Mouse (Mus musculus) kidney, postnatal 0 days (tissue): ENCODE results near the gene Dmrt1. TPM values are rescaled to one million over a fixed set of nuclear protein-coding genes. Genes with fewer than 3 reads are reported as not detected.

Source experiments
- ATAC-seq: fragments of 200-750 bp; cut with Nextera tagmentation; replicated peaks from 2 replicates; pipeline ENCODE4 v1.8.0; 2017; ENCODE audit warnings: low read depth, moderate number of reproducible peaks, moderate TSS enrichment, moderate library complexity; ENCODE audit not compliant: low FRiP score
- DNase-seq: peaks from one replicate; pipeline ENCODE4 v3.0.0-alpha.2; 2016; ENCODE audit warnings: low spot score
- H3K27ac ChIP-seq: fragments of 300-500 bp; sonication (generic); 2 replicates; pipeline ENCODE4 v1.5.1; 2014; ENCODE audit warnings: mild to moderate bottlenecking
- H3K27me3 ChIP-seq: fragments of 300-500 bp; sonication (generic); 2 replicates; pipeline ENCODE4 v1.6.1; 2014; ENCODE audit warnings: low read length, mixed read lengths; ENCODE audit not compliant: insufficient read depth
- H3K36me3 ChIP-seq: fragments of 300-500 bp; sonication (generic); 2 replicates; pipeline ENCODE4 v1.6.1; 2014; ENCODE audit warnings: low read length, mixed read lengths; ENCODE audit not compliant: insufficient read depth
- H3K4me1 ChIP-seq: fragments of 300-500 bp; sonication (generic); replicated peaks from 2 replicates; pipeline ENCODE4 v1.6.1; 2014; ENCODE audit warnings: antibody characterized with exemption, low read length, mixed read lengths; ENCODE audit not compliant: insufficient read depth
- H3K4me2 ChIP-seq: fragments of 300-500 bp; sonication (generic); 2 replicates; pipeline ENCODE4 v1.6.1; 2014; ENCODE audit warnings: mild to moderate bottlenecking, low read length, moderate library complexity, mixed read lengths
- H3K4me3 ChIP-seq: fragments of 300-500 bp; sonication (generic); replicated peaks from 2 replicates; pipeline ENCODE4 v1.5.1; 2014; ENCODE audit warnings: low read depth, low read length
- H3K9ac ChIP-seq: fragments of 300-500 bp; sonication (generic); 2 replicates; pipeline ENCODE4 v1.6.1; 2014; ENCODE audit warnings: low read depth, low read length
- H3K9me3 ChIP-seq: fragments of 300-500 bp; sonication (generic); replicated peaks from 2 replicates; pipeline ENCODE4 v1.6.1; 2016; ENCODE audit warnings: low read length, inconsistent platforms, mixed read lengths
- CTCF ChIP-seq: IDR thresholded peaks from 2 replicates; pipeline ENCODE4 v1.5.1; 2016; ENCODE audit warnings: antibody characterized with exemption, low read depth, mild to moderate bottlenecking, moderate library complexity
- WGBS: fragments of 180-500 bp; shearing (Covaris S2); extraction: QIAGEN DNeasy Blood & Tissue Kit; methylation state at CpG from one replicate; pipeline ENCODE4 v1.1.7; 2014; 5-methylcytosine and 5-hydroxymethylcytosine counted together
- polyA plus RNA-seq: library from polyadenylated mRNA; unstranded; fragments of >200 nt; fragmentation: Nextera tagmentation; extraction: Ambion mirVana; gene quantifications from 2 replicates; pipeline ENCODE4 v1.2.1, GENCODE M21; 2015

Gene Dmrt1
- polyA plus RNA-seq, 1 experiment from 2014 or later, result not detected

DNA sequence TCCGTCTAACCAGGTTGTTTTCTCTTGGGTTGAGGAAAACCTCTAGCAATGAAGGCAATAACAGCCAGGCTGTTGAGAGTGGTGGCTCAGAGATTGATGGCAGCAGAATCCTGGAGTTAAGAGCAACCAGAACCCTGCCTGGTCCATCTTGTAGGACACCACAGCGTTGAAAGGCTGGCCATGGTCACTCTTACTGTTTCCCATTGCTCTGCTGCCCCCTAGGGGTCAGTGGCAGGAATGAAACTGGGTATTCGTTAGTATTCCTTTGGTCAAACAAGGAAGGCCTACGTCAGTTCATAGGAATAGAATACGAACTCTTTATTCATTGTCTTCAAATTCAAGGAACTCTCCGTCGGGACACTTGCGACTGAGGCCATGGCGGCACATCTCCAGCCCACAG lies 123.1 kb downstream of the Dmrt1 start:
- peaks cover 24% of the 10 kb centered on the region for H3K27me3 ChIP-seq
- no peak overlapping the region for H3K4me3 ChIP-seq
- no peak overlapping the region for H3K9ac ChIP-seq
- TF ChIP-seq CTCF, result peak; percentile 94
- H3K4me2 ChIP-seq, result no peak overlapping the region
- no peaks in the 10 kb centered on the region for H3K36me3 ChIP-seq
- no peaks in the 10 kb centered on the region for H3K4me1 ChIP-seq
- no peak overlapping the region for H3K27ac ChIP-seq
- no peak for ATAC-seq
- peak; percentile 85 for DNase-seq
- H3K9me3 ChIP-seq, result no peaks in the 10 kb centered on the region
- 9% methylated on average over 9 of the region's 9 CpGs for WGBS

DNA sequence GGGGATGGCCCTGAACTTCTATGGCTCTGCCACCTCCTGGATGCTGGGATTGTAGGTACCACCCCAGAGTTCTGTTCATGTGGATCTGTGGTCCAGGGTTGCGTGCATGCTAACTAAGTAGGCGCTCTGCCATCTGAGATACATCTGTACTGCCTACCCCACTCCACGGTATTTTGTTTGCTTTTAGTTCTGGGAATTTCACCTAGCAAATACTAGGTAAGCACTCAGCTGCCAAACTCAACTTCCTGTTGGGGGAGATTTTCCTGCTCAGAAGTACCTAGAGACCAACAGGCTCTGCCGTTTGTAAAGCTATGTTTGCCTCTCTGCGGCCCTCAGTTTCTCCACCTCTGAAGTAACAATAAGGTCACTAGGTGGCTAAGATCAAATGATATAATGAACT lies 129.7 kb downstream of the Dmrt1 start:
- Histone ChIP-seq H3K9me3 (no peaks in the 10 kb centered on the region), H3K27ac (no peak overlapping the region), H3K4me2 (no peak overlapping the region), H3K27me3 (no peaks in the 10 kb centered on the region), H3K4me3 (no peak overlapping the region), H3K4me1 (no peaks in the 10 kb centered on the region), H3K36me3 (no peaks in the 10 kb centered on the region), H3K9ac (no peak overlapping the region)
- WGBS, result 77% methylated on average over 5 of the region's 5 CpGs
- TF ChIP-seq CTCF, result no peak
- DNase-seq (no peak), ATAC-seq (no peak)

DNA sequence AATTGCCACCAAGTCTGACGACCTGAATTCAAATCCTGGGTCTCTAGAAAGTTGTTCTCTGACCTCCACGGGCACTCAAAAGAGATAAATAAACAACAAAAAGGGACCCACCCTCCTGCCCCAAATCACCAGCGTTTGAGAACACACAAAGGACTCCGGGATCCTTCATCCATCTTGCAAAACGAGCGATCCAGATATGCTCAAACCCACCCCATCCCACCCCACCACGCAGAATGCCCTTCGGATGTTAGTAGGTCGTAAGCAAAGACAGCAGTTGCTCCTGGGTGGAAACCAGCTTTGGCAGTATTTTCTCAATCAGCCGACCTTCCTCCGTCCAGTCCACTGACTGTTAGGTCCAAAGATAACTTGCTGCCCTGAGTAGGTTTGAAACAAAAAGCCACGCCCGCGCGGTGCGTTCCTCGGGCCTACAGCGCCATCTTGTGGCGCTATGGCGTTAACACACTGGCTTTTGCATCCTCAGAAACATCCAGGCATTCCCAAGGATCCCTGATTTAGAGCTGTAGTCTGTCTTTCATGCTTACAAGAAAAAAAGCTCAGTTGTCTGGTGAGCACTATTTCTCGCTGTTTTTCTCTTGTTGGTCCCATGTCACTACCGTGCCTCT lies 130.3 kb downstream of the Dmrt1 start:
- no peaks in the 10 kb centered on the region for H3K9me3 ChIP-seq
- TF ChIP-seq CTCF, result peak; percentile 96
- H3K4me2 ChIP-seq, result peak overlapping the region; percentile 40
- no peak overlapping the region for H3K9ac ChIP-seq
- WGBS, result 16% methylated on average over 22 of the region's 22 CpGs
- H3K27me3 ChIP-seq, result no peaks in the 10 kb centered on the region
- H3K4me1 ChIP-seq, result no peaks in the 10 kb centered on the region
- DNase-seq, result peak; percentile 84
- H3K4me3 ChIP-seq, result no peak overlapping the region
- no peak for ATAC-seq
- no peak overlapping the region for H3K27ac ChIP-seq
- no peaks in the 10 kb centered on the region for H3K36me3 ChIP-seq

DNA sequence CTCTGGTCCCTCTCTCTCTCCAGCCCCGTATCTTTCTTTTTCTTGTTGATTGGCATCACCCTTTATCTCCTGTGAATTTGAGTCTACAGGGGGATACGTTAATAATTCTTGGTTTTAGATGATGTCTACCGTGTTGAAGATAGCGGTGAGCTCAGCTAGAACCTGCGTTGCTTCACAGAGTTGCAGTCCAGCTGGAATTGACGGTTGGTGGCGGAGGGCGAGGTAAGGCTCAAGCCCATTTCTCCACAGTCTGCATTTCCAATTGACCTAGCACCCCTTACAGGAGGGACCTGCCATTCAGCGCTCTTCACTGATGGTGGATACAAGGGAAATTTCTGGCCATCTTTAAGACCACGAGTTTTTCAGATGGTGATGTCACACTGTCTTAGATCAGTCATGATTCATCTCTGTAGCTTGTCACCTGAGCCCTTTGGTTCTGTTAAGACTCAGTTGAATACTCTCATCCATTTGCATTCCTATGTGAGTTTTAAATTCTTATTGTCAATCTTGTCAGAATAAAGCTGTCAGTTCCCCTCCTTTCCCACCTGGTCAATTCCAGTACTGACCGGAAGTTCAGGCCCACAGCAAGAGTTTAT lies 133.4 kb downstream of the Dmrt1 start:
- Histone ChIP-seq H3K4me3 (no peak overlapping the region), H3K4me1 (no peaks in the 10 kb centered on the region), H3K4me2 (no peak overlapping the region), H3K27me3 (no peaks in the 10 kb centered on the region), H3K9ac (no peak overlapping the region), H3K27ac (no peak overlapping the region), H3K9me3 (no peaks in the 10 kb centered on the region), H3K36me3 (no peaks in the 10 kb centered on the region)
- no peak for DNase-seq
- ATAC-seq, result no peak
- 70% methylated on average over 11 of the region's 11 CpGs for WGBS
- no peak for TF ChIP-seq CTCF

DNA sequence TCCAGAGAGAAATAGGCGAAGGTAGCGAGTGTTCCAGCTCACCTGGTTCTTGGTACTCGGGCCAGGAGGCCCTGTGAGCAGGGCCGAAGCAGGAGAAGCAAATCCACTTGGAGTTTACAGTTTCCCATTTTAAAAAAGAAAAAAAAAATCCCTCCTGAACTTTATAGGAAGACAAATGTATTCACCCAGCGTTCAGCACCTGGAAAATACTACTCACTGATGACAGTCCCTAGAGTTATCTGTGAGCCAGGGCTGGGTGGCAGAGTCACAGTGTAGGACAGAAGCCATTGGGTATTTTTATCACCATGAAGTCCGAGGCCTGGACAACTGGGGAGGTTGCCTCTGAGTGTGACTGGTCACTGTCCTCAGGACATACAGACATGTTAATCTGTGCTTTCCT lies 136.4 kb downstream of the Dmrt1 start:
- TF ChIP-seq CTCF, result no peak
- no peaks in the 10 kb centered on the region for H3K4me1 ChIP-seq
- H3K4me2 ChIP-seq, result no peak overlapping the region
- no peak overlapping the region for H3K4me3 ChIP-seq
- ATAC-seq (no peak), DNase-seq (no peak)
- 82% methylated on average over 6 of the region's 6 CpGs for WGBS
- no peaks in the 10 kb centered on the region for H3K9me3 ChIP-seq
- H3K27ac ChIP-seq, result no peak overlapping the region
- no peak overlapping the region for H3K9ac ChIP-seq
- no peaks in the 10 kb centered on the region for H3K27me3 ChIP-seq
- H3K36me3 ChIP-seq, result no peaks in the 10 kb centered on the region

DNA sequence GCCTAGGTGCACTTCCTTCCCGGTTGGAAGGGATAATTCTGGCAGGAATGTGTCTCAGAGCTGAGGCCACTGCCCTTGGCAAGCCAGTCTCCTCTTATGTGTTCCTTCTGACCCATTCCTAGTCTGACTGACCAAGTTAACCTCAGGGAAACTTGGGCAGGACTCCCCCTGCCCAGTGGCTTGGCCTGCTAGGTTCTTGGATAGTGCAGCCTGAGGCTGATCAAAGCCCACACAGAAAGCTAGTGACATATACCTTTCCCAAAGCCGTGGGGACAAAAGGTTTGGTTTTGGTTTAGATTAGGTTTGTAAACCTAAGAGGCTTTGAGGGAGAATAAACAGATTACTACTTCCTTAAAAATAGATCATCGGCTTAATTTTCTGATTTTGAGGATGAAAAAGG lies 141.7 kb downstream of the Dmrt1 start:
- Histone ChIP-seq H3K36me3 (no peaks in the 10 kb centered on the region), H3K4me1 (no peaks in the 10 kb centered on the region), H3K4me3 (no peak overlapping the region), H3K27me3 (0 out of 2 replicates have a peak, but pooled peaks cover 6% of the 10 kb centered on the region), H3K9ac (no peak overlapping the region), H3K4me2 (no peak overlapping the region), H3K9me3 (no peaks in the 10 kb centered on the region), H3K27ac (no peak overlapping the region)
- no peak for TF ChIP-seq CTCF
- DNase-seq (no peak), ATAC-seq (no peak)
- 67% methylated on average over 3 of the region's 3 CpGs for WGBS
